Mouse (Mus musculus) T-helper 2 cell (primary cell): ENCODE results near the gene Tbc1d10a.
"Not testable (repeated sequence)": the region's sequence is repeated elsewhere in the genome, so short reads cannot be mapped to it uniquely, and the experiment has no call there.

ENCODE experiments used
- in situ Hi-C: fragments of 300-600 bp; cut with MboI, MseI; formaldehyde crosslinking; loops from one replicate; pipeline ENCODE4 v1.15.1; 2025; ENCODE audit warnings: high pct_unique_total_duplicates

The Tbc1d10a gene

DNA sequence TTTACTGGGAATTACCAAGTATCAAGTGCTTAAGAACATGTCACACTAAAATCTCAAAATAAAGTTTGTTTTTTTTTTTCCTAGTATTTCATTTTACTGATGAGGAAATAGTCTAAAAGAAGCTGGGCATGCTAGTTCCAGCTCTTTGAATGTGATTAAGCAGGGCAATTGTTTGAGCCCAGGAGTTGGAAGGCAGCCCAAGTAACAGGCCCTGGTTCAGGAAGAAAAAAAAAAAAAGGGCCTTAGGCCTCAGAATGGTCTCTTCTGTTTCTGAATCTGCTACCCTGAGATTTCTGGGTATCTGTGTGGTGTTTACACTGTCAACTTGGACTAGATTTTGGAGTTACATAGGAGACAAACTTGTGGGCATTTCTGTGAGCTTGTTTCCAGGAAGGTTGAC lies 3.1 kb upstream of the Tbc1d10a start:
- in situ Hi-C loops = no loop called here

DNA sequence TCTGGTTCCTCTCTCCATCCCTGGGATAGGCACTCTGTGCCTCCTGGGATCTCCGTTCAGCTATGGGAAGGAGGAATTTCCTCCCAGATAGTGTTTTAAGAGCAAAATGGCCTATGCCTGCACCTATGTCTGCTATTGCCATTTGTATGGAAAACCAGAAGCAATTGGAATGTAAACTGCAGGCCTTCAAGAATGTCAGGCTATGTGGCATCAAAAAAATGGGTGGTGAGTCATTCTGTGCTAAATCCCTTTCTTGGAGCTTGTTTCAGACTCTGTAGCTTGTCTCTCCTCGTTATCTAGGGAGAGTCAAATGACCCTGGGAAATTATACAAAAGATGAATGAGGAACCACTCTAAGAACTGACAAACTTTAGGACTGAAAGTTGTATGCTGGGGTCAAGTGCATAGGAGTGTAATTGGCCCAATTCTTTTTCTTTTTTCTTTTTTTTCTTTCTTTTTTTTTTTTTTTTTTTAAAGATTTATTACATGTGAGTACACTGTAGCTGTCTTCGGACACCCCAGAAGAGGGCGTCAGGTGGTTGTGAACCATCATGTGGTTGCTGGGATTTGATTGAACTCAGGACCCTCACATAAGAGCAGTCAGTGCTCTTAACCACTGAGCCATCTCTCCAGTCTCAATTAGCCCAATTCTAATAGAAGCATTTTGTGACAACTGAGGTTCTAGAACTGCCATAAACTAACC lies 2.2 kb upstream of the Tbc1d10a start:
- in situ Hi-C loops = no loop called here

DNA sequence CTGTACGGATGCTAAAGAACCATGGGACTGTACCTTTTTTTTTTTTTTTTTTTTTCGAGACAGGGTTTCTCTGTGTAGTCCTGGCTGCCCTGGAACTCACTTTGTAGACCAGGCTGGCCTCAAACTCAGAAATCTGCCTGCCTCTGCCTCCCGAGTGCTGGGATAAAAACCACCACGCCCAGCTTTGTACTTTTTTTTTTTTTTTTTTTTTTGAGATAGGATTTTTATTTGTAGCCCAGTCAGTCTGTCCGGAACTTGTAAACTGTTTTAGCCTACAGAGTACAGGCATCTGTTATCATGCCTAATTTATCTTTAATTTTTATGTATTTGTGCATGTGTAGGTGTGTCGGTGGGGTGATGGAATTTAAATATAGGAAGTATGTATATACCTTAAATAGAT lies 1.1 kb upstream of the Tbc1d10a start:
- in situ Hi-C loops = not testable (repeated sequence)

DNA sequence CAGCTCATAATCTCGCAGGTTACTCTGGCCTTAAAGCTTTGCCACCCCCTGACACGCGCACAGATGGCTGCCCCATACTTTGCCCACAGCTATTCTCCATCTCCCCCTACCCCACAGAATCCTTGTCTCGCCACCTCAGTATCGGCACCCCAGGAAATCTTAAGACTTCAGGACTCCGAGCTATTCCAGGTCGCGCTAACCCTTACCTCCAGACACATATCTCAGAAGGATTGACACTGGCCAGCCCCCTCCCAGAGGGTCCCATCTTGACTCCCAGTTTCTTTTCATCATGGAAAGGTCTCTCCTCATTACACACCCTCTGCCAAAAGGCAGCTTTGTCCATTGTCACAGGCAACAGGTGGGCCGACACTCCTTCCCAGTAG lies 720 bp downstream of the Tbc1d10a start:
- in situ Hi-C loops = no loop called here

DNA sequence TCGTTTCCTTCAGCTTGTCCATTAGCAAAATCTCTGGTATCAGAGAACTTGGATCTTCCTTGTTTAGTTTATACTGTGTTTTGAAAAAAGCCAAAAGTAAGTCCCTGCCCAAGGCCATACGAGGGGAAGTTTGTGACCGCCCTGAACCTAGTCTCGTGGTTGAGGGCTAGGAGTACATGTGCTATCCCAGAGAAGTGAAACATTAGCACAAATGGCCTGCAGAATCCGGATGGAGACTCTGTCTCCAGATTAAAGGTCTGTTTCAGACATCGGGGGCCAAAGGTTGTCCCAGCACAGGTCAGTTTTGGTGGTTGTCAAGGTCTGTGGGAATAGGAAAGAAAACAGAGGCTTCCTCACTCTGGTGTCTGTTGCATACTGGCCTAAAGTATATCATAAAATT lies 2.6 kb downstream of the Tbc1d10a start:
- in situ Hi-C loops = no loop called here

DNA sequence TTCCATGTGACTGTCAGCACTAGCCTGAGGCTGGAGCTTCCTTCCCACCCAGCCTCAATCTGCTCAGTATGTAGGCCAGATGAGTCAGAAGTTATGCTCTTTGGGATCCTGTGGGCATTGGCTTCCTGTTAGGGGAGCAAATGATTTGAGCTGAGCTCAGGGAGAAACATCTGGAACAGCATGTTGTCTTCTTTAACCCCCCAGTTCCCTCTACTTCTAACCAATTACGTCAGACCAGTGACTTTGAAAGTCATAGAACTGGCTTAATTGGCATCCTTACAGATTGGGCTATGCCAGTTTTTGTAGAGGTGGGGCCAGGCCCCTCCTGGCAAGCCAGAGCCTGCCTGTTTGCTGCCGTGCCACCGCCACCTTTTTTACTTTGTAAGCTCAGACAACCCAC lies 4.1 kb downstream of the Tbc1d10a start:
- in situ Hi-C loops = no loop called here

DNA sequence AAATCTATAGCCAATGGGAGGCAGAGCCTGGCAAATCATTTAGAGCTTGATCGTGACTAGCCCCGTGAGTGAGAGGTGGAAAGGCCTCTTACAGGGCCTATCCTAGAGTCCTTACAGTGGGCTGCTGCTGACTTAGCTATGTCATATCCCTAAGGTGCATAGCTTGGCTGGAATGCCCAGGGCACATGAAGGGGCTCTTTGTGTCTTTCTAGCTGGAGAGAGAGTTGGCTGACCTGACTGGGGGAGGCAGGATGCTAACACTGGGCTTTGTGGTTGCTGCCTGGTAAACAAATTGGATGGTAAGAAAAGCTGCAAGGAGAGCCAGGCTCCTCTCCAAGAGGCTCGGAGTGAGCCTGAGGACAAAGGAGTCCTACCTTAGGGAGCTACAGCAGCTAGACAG lies 6.2 kb downstream of the Tbc1d10a start:
- in situ Hi-C loops = no loop called here

DNA sequence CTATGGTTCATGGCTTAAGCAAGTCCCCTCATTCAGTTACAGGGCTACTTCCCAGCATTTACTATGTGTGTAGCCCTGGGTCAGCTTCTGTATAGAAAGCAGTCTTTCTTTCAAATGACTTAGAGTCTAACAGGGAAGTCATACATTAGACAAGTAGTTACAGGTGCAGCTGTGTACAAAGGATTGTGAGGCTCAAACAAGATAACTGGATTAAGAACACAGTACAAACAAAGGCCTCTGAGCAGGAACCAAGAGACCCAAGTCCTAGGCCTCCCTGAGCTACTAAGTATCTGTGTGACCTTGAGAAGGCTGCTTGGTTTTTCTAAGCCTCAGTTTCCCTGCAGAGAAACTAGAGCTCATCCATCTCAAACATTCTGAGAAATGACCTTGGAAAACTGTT lies 6.8 kb downstream of the Tbc1d10a start:
- in situ Hi-C loops = no loop called here

DNA sequence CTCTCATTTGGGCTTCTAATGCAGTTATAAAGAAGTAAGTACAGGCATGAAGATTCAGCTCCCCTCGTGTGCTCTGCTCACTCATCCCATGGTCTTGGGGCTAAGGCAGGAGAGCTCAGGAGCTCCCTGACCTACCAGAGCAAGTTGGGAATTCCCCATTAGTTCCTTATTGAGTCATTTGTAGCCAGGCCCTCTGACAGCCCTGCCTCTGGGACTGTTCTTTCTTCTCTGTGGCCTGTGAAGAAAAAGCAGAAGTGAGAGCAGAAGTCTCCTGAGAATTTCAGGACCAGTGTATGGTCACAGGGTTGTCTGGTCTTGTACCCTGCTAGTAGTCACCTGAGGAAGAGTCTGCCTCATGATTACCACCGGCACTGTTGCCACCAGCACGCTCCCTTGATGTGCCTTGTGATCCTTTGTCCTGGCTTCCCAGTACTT lies 9.0 kb downstream of the Tbc1d10a start:
- in situ Hi-C loops = no loop called here

DNA sequence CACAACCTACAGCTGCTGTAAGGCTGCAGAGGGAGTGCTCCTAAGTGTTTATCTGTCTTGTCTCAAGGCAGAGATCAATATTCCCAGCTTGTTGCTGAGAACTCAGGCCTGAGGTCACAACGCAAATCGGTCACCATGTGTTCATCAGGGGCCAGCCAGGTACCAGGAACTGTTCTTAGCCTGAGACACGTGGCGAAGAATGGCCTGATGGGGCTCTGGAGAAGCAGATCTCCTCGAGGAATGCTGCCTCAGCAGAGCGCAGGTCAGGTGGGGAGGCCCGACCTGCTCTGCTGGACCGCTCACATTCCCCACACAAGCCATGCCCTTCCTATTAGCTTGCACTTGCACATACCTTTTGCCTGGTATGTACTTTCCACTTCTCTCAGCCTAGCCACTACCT lies 10.0 kb downstream of the Tbc1d10a start:
- in situ Hi-C loops = no loop called here

DNA sequence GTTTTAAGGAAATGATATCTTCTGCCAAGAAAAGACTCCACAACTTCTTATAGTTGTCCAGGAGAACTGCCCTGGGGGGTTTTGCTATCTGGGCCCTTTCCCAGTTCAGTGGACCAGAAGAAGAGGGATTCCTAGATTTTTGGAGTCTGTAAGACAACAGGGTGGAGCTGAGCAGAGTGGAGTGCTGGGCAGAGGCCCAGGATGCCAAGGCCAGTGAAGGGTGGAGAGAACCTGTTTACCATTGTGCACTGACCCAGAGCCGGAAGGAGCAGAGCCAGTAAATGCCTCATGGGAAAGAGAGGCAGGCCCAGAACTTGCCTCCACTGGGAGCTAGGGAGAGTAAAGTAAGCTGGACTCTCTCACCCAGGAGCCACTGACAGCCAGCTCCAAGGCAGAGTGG lies 11.1 kb downstream of the Tbc1d10a start:
- in situ Hi-C loops = no loop called here

DNA sequence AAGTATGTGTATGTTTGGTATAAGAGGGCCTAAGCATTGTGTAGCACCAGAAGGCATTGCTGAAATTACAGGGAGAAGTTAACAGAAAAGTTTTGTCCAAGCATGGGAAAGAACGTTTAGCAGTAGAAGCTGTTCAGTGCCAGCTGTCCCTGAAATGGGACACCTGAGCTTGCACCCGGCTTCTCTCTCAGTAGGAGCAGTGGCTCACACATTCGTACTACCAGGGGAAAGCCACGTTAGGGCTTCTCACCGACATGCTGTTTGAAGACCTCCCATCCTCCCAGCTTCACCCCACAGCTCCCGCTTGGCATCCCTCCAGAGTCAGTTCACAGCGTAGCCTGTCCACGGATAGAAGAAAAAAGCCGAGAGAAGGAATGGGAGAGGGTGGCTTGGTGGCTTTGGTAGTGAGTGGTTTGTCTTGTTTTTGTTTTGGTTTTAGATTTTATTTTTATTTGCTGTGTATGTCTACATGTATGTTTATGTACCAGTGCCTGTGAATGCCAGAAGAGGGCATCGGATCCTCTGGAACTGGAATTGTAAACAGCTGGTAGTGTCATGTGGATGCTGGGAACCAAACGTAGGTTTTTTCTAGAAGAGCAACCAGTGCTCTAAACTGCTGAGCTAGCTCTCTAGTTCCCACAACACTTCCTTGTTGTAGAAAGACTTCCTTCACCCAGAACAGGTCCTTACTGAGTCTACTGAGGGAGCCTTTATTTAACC lies 15.6 kb downstream of the Tbc1d10a start:
- in situ Hi-C loops = no loop called here

DNA sequence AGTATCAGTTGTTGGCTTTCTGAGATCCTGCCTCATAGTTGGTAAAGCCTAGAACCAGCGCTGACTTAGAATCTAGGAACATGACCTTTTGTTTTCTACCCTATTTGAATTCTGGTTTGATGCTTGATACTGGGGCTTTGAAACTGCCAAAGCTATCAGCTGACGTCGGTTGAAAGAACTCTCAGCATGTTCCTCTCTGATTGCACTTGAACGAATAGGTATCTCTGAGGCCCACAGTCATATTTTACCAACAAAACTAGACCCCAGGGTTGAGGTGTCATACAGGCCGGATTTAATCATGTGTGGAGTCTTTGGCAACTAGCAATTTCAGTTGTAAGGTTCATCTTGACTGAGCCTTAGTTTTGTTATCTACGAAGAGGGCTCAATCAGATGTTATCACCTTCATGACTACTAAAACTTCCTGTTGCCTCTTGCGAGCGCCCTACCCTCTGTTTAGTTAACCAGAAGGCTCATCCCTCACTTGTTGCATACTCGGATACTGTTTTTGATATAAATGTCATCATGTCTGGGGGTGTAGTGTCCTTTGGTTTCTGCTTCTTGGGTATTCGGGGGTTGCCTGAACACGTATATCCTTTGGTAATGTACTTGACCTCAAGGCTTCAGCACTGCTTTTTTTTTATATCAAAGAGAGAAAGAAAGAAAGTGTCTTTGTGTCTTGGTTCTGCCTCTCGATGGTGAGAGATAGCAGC lies 16.6 kb downstream of the Tbc1d10a start:
- in situ Hi-C loops = no loop called here

DNA sequence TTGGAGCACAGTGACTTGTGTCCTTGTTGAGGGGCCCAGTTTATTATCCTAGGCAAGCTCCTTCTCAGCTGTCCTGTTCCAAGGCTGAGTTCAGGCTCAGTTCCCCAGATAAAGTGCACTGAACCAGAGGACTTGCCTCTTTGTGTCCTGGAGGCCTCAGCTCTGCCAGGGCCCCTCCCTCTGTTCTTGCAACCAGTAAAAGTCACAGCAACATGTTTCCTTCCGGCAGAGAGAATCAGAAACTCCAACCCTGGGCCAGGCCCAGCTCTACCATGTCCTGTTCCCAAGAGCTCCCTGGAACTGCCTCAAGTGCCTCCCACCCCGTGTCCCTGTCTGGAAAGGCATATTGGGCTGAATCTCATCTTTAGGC lies 17.1 kb downstream of the Tbc1d10a start:
- in situ Hi-C loops = no loop called here

DNA sequence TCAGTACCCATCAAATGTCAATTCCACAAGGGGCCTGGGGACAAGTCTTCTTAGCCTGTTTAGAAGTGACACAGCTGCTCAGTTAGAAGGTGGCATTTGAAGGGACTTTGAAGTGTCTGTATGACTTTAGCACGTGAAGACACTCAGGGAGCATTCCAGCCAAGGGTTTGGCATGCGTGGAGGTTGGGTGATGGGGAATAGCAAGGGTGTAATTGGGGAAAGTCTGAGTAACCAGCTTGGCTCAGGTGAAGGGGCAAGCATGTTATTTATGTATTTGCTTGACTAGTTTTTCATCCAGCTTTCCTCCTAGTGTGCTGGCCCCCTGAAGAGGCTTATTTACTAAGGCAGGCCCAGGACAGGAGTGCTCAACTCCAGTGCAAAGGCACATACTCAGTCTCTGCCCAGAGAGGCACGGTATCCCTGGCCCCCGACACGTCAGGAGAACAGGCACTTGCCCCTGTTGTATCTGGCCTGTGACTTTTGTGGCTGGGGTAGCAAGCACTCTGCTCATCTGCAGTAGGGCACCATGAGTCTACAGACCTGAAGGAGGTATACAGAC lies 18.6 kb downstream of the Tbc1d10a start:
- in situ Hi-C loops = no loop called here

DNA sequence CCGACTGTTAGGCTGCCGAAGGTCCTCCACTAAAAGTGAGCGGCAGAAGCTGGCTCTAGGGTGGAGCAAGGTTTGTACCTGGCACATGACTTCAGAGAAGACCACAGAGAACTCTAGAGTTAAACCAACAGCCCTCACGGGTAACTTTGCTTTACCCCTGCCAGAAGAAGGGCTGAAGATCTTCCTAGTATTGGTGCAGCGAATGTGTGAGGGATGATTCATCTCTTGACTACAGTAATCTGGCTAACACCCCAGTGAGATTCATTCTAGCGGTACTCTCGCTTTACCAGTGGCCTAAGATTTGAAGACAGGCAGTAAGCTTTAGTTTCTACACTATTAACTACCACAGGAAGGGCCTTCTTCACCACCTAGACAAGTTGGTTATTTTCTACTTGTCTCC lies 19.4 kb downstream of the Tbc1d10a start:
- in situ Hi-C loops = no loop called here

DNA sequence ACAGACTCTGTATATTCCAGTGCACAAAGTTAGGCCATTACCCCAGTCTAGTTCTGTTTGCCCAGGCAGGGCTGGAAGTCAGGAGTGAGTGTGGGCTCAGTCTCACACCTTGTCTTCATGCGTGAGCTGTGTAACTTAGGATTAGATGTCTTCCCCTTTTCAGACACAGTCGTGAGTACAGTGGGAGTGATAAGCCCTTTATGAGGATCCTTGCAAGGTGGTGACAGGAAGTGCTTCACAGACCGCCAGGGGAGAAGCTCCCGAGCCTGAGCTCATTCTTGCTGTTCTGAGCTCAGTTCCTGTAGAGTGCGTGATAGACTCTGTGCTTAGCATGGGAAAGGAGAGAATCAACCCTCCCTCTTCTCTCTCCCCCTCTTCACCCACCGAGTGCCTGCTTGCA lies 20.0 kb downstream of the Tbc1d10a start:
- in situ Hi-C loops = no loop called here

DNA sequence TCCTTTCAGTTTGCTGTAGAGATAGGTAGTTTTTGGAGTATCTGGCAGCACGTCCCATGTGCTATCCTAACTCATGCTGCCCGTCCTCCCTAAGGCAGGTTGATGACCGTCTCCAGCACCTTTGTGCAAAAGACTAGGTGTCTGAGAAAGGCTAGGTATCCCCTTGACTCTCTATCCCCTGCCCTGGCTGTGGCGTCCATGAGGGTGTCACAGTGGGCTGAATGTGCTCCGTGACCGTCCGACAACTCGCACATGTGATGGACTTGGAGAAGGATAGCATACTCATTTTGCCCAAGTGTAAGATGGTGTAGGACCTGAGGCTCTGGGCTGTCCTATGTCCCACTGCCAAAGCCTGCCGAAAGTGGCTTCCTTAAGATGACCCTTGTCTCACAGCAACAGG lies 21.1 kb downstream of the Tbc1d10a start:
- in situ Hi-C loops = no loop called here

DNA sequence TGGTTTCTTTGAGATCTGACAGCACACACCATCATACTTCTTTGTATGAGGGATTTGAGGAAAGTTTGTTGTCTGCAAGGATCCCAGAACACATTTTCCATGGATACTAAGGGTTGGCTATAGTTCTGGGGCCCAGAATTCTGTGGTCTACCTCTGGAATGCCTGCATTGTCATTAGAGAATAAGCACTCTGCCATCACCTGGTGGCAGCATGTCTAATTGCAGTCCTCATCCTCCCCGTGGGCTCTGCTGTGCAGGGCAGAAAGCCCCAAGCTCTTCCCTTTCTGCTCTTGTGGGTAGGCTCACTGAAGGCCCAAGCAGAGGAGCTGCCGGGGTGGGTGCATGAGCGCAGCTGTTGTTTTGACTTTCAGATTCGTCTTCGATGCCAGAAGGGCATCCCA lies 23.0 kb downstream of the Tbc1d10a start:
- in situ Hi-C loops = no loop called here

DNA sequence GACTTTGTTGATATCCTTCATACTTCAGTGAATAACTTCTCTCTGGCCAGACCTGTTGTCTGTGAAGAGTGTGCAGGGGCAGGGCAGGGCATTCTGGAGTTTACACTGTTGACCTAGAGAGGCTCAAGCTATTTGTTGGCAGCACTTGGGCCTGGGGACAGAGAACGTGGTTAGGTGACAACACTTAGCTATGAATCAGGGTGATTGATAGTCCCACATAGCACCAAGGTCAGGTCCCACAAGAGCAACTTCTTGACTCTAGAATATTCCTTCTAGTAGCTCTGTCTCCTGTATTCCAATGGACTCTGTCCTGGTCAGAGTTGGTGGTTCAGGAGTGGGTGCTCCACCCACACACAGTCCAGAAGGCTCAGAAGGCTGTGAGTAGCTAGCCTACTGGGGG lies 24.2 kb downstream of the Tbc1d10a start:
- in situ Hi-C loops = loop anchor here (5.0 kb wide), 1 partner anchor 33 kb away; no protein-coding TSS in a partner anchor

DNA sequence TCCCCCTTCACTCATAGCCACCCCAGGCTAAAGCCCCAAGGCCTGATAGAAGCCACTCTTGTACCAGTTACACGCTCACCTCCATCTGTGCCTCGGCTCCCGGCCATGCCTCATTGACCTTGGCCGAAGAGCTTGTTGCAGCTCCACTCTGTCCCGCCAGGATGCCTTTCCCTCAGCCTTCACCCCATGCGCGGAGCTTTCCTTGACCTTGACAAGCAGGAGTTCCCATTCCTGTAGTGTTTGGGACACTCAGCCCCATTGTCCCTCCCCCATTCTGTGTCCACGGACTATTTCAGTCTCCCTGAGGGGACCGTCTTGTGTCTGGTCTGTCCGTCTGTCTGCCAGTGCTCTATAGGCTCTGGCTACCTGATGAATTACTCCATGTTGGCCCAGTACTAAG lies 26.5 kb downstream of the Tbc1d10a start:
- in situ Hi-C loops = loop anchor here (5.0 kb wide), 1 partner anchor 36 kb away; no protein-coding TSS in a partner anchor

DNA sequence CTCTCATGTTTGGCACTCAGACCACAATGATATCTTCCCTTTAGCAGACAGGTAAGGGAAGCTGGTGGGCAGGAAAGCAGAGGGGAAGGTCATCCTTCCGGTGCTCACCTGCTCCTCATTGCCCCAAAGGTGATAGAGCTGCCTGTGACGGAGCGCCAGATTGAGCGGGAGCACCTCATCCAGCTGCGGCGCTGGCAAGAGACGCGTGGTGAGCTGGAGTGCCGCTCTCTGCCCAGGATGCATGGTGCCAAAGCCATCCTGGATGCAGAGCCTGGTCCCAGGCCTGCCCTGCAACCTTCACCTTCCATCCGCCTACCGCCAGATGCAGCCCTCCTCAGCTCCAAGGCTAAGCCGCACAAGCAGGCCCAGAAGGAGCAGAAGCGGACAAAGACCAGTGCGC lies 28.0 kb downstream of the Tbc1d10a start:
- in situ Hi-C loops = loop anchor here (5.0 kb wide), 1 partner anchor 37 kb away; no protein-coding TSS in a partner anchor
